Mouse (Mus musculus): ENCODE results near the gene Vwa2. TPM values are rescaled to one million over a fixed set of nuclear protein-coding genes. Genes with fewer than 3 reads are reported as not detected.

Gene Vwa2
- polyA plus RNA-seq, 2 experiments: 0.02 TPM; not detected in 1

GRCm38 (mm10) chr19:56955568-56956513 is 81.8 kb downstream of the Vwa2 start:
- no peaks in the 10 kb centered on the region for H3K36me3 ChIP-seq (replicated peaks; ENCODE audit: control insufficient read depth, insufficient read depth, low read depth)
- H3K9ac ChIP-seq (replicated peaks): no peak overlapping the region
- 67% methylated on average over 20 of the region's 20 CpGs for WGBS (ENCODE audit: insufficient replicate concordance)
- no peaks in the 10 kb centered on the region; a peak in 1 of 4 replicates for H3K4me1 ChIP-seq (replicated peaks; ENCODE audit: control insufficient read depth in 2 of 2, insufficient read depth in 2 of 2, low read length in 1 of 2)
- H3K9me3 ChIP-seq (ENCODE audit: control insufficient read depth, low read length): no peaks in the 10 kb centered on the region
- TF ChIP-seq EP300 (IDR thresholded peaks at IDR 0.05; ENCODE audit: low read depth): no peak
- no peak for TF ChIP-seq CTCF (IDR thresholded peaks at IDR 0.05; ENCODE audit: low read depth)
- DNase-seq (ENCODE audit: low read depth in 3 of 3, low spot score in 3 of 3): no peak
- no peak overlapping the region for H3K27ac ChIP-seq
- ATAC-seq (ENCODE audit: insufficient read depth): no peak
- no peaks in the 10 kb centered on the region for H3K27me3 ChIP-seq (ENCODE audit: control insufficient read depth, insufficient read depth, low read length)
- no peak overlapping the region for H3K4me2 ChIP-seq (ENCODE audit: low read depth)
- no peak overlapping the region for H3K4me3 ChIP-seq (ENCODE audit: insufficient read depth in 1 of 2, low read depth in 2 of 2, low read length in 2 of 2)

- H3K27ac ChIP-seq: no peak overlapping the region
- no peak for ATAC-seq (ENCODE audit: insufficient read depth)
- WGBS (ENCODE audit: insufficient replicate concordance): 67% methylated on average over 4 of the region's 4 CpGs
Observed at GRCm38 (mm10) chr19:56958011-56958410, 84.0 kb downstream of the Vwa2 start.

GRCm38 (mm10) chr19:56958582-56959021 is 84.6 kb downstream of the Vwa2 start:
- no peak for TF ChIP-seq EP300 (IDR thresholded peaks at IDR 0.05; ENCODE audit: low read depth)
- Histone ChIP-seq H3K4me2 (ENCODE audit: low read depth) (no peak overlapping the region), H3K36me3 (replicated peaks; ENCODE audit: control insufficient read depth, insufficient read depth, low read depth) (no peaks in the 10 kb centered on the region), H3K27ac (no peak overlapping the region), H3K4me1 (replicated peaks; ENCODE audit: control insufficient read depth in 2 of 2, insufficient read depth in 2 of 2, low read length in 1 of 2) (no peaks in the 10 kb centered on the region; a peak in 1 of 4 replicates), H3K4me3 (ENCODE audit: insufficient read depth in 1 of 2, low read depth in 2 of 2, low read length in 2 of 2) (no peak overlapping the region), H3K9me3 (ENCODE audit: control insufficient read depth, low read length) (no peaks in the 10 kb centered on the region), H3K27me3 (ENCODE audit: control insufficient read depth, insufficient read depth, low read length) (no peaks in the 10 kb centered on the region), H3K9ac (replicated peaks) (no peak overlapping the region)
- DNase-seq (ENCODE audit: low read depth in 3 of 3, low spot score in 3 of 3): no peak
- ATAC-seq (ENCODE audit: insufficient read depth): no peak
- WGBS (ENCODE audit: insufficient replicate concordance): 49% methylated on average over 6 of the region's 6 CpGs

More at GRCm38 (mm10) chr19:56958011-56958410, 84.0 kb downstream of the Vwa2 start:
- no peak overlapping the region for H3K4me3 ChIP-seq (ENCODE audit: insufficient read depth in 1 of 2, low read depth in 2 of 2, low read length in 2 of 2)
- H3K9ac ChIP-seq (replicated peaks): no peak overlapping the region
- H3K36me3 ChIP-seq (replicated peaks; ENCODE audit: control insufficient read depth, insufficient read depth, low read depth): no peaks in the 10 kb centered on the region
- H3K9me3 ChIP-seq (ENCODE audit: control insufficient read depth, low read length): no peaks in the 10 kb centered on the region
- H3K4me2 ChIP-seq (ENCODE audit: low read depth): no peak overlapping the region
- no peak for DNase-seq (ENCODE audit: low read depth in 3 of 3, low spot score in 3 of 3)
- TF ChIP-seq EP300 (IDR thresholded peaks at IDR 0.05; ENCODE audit: low read depth) (no peak), CTCF (IDR thresholded peaks at IDR 0.05; ENCODE audit: low read depth) (no peak)
- no peaks in the 10 kb centered on the region for H3K27me3 ChIP-seq (ENCODE audit: control insufficient read depth, insufficient read depth, low read length)
- no peaks in the 10 kb centered on the region; a peak in 1 of 4 replicates for H3K4me1 ChIP-seq (replicated peaks; ENCODE audit: control insufficient read depth in 2 of 2, insufficient read depth in 2 of 2, low read length in 1 of 2)

- Histone ChIP-seq H3K36me3 (replicated peaks; ENCODE audit: control insufficient read depth, insufficient read depth, low read depth) (no peaks in the 10 kb centered on the region), H3K9ac (replicated peaks) (no peak overlapping the region), H3K4me2 (ENCODE audit: low read depth) (no peak overlapping the region), H3K9me3 (ENCODE audit: control insufficient read depth, low read length) (no peaks in the 10 kb centered on the region), H3K4me3 (ENCODE audit: insufficient read depth in 1 of 2, low read depth in 2 of 2, low read length in 2 of 2) (no peak overlapping the region), H3K4me1 (replicated peaks; ENCODE audit: control insufficient read depth in 2 of 2, insufficient read depth in 2 of 2, low read length in 1 of 2) (no peaks in the 10 kb centered on the region; a peak in 1 of 4 replicates), H3K27me3 (ENCODE audit: control insufficient read depth, insufficient read depth, low read length) (no peaks in the 10 kb centered on the region), H3K27ac (no peak overlapping the region)
- TF ChIP-seq EP300 (IDR thresholded peaks at IDR 0.05; ENCODE audit: low read depth): no peak
- no peak for TF ChIP-seq CTCF (IDR thresholded peaks at IDR 0.05; ENCODE audit: low read depth)
- 28% methylated on average over 2 of the region's 2 CpGs for WGBS (ENCODE audit: insufficient replicate concordance)
- DNase-seq (ENCODE audit: low read depth in 3 of 3, low spot score in 3 of 3) (no peak), ATAC-seq (ENCODE audit: insufficient read depth) (no peak)
Observed at GRCm38 (mm10) chr19:56959057-56959456, 85.0 kb downstream of the Vwa2 start.

GRCm38 (mm10) chr19:56959601-56960000 is 85.6 kb downstream of the Vwa2 start:
- 62% methylated on average over 3 of the region's 3 CpGs for WGBS (ENCODE audit: insufficient replicate concordance)
- Histone ChIP-seq H3K9me3 (ENCODE audit: control insufficient read depth, low read length) (no peaks in the 10 kb centered on the region), H3K4me2 (ENCODE audit: low read depth) (no peak overlapping the region), H3K36me3 (replicated peaks; ENCODE audit: control insufficient read depth, insufficient read depth, low read depth) (no peaks in the 10 kb centered on the region), H3K27me3 (ENCODE audit: control insufficient read depth, insufficient read depth, low read length) (no peaks in the 10 kb centered on the region), H3K4me1 (replicated peaks; ENCODE audit: control insufficient read depth in 2 of 2, insufficient read depth in 2 of 2, low read length in 1 of 2) (no peaks in the 10 kb centered on the region; a peak in 1 of 4 replicates), H3K9ac (replicated peaks) (no peak overlapping the region), H3K27ac (no peak overlapping the region), H3K4me3 (ENCODE audit: insufficient read depth in 1 of 2, low read depth in 2 of 2, low read length in 2 of 2) (no peak overlapping the region)
- no peak for TF ChIP-seq EP300 (IDR thresholded peaks at IDR 0.05; ENCODE audit: low read depth)
- TF ChIP-seq CTCF (IDR thresholded peaks at IDR 0.05; ENCODE audit: low read depth): no peak
- no peak for DNase-seq (ENCODE audit: low read depth in 3 of 3, low spot score in 3 of 3)
- no peak for ATAC-seq (ENCODE audit: insufficient read depth)

Other genes with a start within 250 kb of the Vwa2 start
- 0.26 and 0.30 TPM in 2 replicates for gene Adrb1, start 152.1 kb upstream of the Vwa2 start, polyA plus RNA-seq (2012; rRNA removed)
- gene Adrb1, start 152.1 kb upstream of the Vwa2 start, polyA plus RNA-seq (2014; fragmentation: Nextera tagmentation; extraction: Ambion mirVana): 0.20 and 0.29 TPM in 2 replicates
- gene Ccdc186, start 52.1 kb upstream of the Vwa2 start, polyA plus RNA-seq (2012; rRNA removed): 1.5 and 2.3 TPM in 2 replicates
- 4.9 and 5.1 TPM in 2 replicates for gene Ccdc186, start 52.1 kb upstream of the Vwa2 start, polyA plus RNA-seq (2014; fragmentation: Nextera tagmentation; extraction: Ambion mirVana)
- under 0.01 and 0.02 TPM in 2 replicates for gene Tdrd1, start 48.0 kb upstream of the Vwa2 start, polyA plus RNA-seq (2012; rRNA removed)
- gene Tdrd1, start 48.0 kb upstream of the Vwa2 start, polyA plus RNA-seq (2014; fragmentation: Nextera tagmentation; extraction: Ambion mirVana): 0.05 TPM in 1 of 2 replicates, not detected in the other
- gene Afap1l2, start 134.0 kb downstream of the Vwa2 start, polyA plus RNA-seq (2012; rRNA removed): 0.45 and 0.57 TPM in 2 replicates
- gene Afap1l2, start 134.0 kb downstream of the Vwa2 start, polyA plus RNA-seq (2014; fragmentation: Nextera tagmentation; extraction: Ambion mirVana): 0.44 and 0.53 TPM in 2 replicates

Data from liver, embryonic 14.5 days (tissue).